In genomic region chr2:18937611-18938010, GRCm38 (mm10) we compare ENCODE assay signal across 10 mouse cellular contexts.
A peak's percentile ranks its signal among the peaks of the same experiment; 100 is the strongest.
DNase-seq lines count a peak whose midpoint lies in the region; ATAC-seq and TF ChIP-seq lines count a peak whose summit lies in the region.
"Had no signal": no experiment of that assay in that cellular context is flagged by ENCODE, and none has a peak within 500 bp of the region (broad histone marks: within the 10 kb centered on the region; RNA-seq: fewer than 3 reads in every experiment).

No protein-coding gene starts in this region.

- H3K4me1 ChIP-seq in heart, embryonic 15.5 days (replicated peaks): peaks cover 48% of the 10 kb centered on the region
- H3K4me1 ChIP-seq in liver, postnatal 0 days (ENCODE audit: insufficient read depth): peaks cover 56% of the 10 kb centered on the region

- no peaks in the 10 kb centered on the region for H3K27me3 ChIP-seq in heart, embryonic 15.5 days
- H3K27me3 ChIP-seq in liver, postnatal 0 days (ENCODE audit: insufficient read depth, low read length): no peaks in the 10 kb centered on the region
- H3K27me3 ChIP-seq: hindbrain, embryonic 15.5 days; Patski had no signal

- ATAC-seq in heart, embryonic 15.5 days (replicated peaks; ENCODE audit: insufficient number of reproducible peaks, insufficient read depth, low FRiP score, low read depth): peak; percentile 37; the same call in 1 of the 2 replicates
- peak; percentile 48 for ATAC-seq in common myeloid progenitor, adult 5-6 weeks (replicated peaks; ENCODE audit: low read depth, poor library complexity, severe bottlenecking)
- ATAC-seq in liver, postnatal 0 days: peak; percentile 47
- ATAC-seq: Patski had no signal

- peak; percentile 75 for TF ChIP-seq EP300 in liver, postnatal 0 days (IDR thresholded peaks at IDR 0.05; ENCODE audit: low read depth)

- TF ChIP-seq CTCF in liver, postnatal 0 days (IDR thresholded peaks at IDR 0.05; ENCODE audit: low read depth): 0 out of 2 replicates have a peak, but pooled peaks have one; percentile 11

- no peak overlapping the region for H3K9ac ChIP-seq in heart, embryonic 15.5 days
- no peak overlapping the region for H3K9ac ChIP-seq in liver, postnatal 0 days (replicated peaks)
- H3K9ac ChIP-seq: hindbrain, embryonic 15.5 days had no signal

- no peak for DNase-seq in heart, adult 8-10 months (ENCODE audit: low spot score)
- DNase-seq in CD4-positive helper T cell, adult 2 months (ENCODE audit: low read depth, low spot score): peak; percentile 62
- DNase-seq in liver, postnatal 0 days: no peak
- DNase-seq in frontal cortex, postnatal 14 days (ENCODE audit: low spot score in 2 of 2): no peak
- no peak for DNase-seq in urinary bladder, adult 18-20 months (ENCODE audit: low spot score in 2 of 2)
- no peak for DNase-seq in ovary, adult 18-20 months (ENCODE audit: low spot score)

- peak overlapping the region; percentile 50 for H3K27ac ChIP-seq in heart, embryonic 15.5 days
- peak overlapping the region; percentile 58; the same call in 1 of the 2 replicates for H3K27ac ChIP-seq in liver, postnatal 0 days (ENCODE audit: low read depth)
- H3K27ac ChIP-seq: hindbrain, embryonic 15.5 days had no signal

- no peaks in the 10 kb centered on the region for H3K9me3 ChIP-seq in heart, embryonic 15.5 days (replicated peaks)
- no peaks in the 10 kb centered on the region for H3K9me3 ChIP-seq in liver, postnatal 0 days (ENCODE audit: low read length)
- H3K9me3 ChIP-seq: hindbrain, embryonic 15.5 days had no signal

- H3K4me3 ChIP-seq in heart, embryonic 15.5 days: no peak overlapping the region
- no peak overlapping the region for H3K4me3 ChIP-seq in liver, postnatal 0 days (ENCODE audit: low read depth, low read length)
- H3K4me3 ChIP-seq: hindbrain, embryonic 15.5 days had no signal

- H3K36me3 ChIP-seq in heart, embryonic 15.5 days: no peaks in the 10 kb centered on the region
- H3K36me3 ChIP-seq in liver, postnatal 0 days (replicated peaks; ENCODE audit: insufficient read depth, low read length): no peaks in the 10 kb centered on the region
- H3K36me3 ChIP-seq: hindbrain, embryonic 15.5 days had no signal

- no peak overlapping the region for H3K4me2 ChIP-seq in heart, embryonic 15.5 days
- no peak overlapping the region for H3K4me2 ChIP-seq in liver, postnatal 0 days (ENCODE audit: low read depth, low read length)
- H3K4me2 ChIP-seq: hindbrain, embryonic 15.5 days had no signal

- 39% methylated on average over 2 of the region's 2 CpGs for WGBS in heart, embryonic 15.5 days
- 28% methylated on average over 2 of the region's 2 CpGs for WGBS in liver, postnatal 0 days (ENCODE audit: insufficient replicate concordance)
